Mouse (Mus musculus) thymus, adult 2 months (tissue): ENCODE measurements around the gene Grhl3.

Experiments
- CTCF ChIP-seq: fragments of 200-500 bp; IDR thresholded peaks from 2 replicates; pipeline ENCODE4 v1.5.1; 2012; ENCODE audit warnings: mild to moderate bottlenecking, control low read depth, low read length, moderate library complexity, borderline replicate concordance; ENCODE audit not compliant: control insufficient read depth, poor library complexity, insufficient read depth; ENCODE audit errors: extremely low read depth
- POLR2A ChIP-seq: fragments of 200-500 bp; IDR thresholded peaks from 2 replicates; pipeline ENCODE4 v1.6.1; 2012; ENCODE audit warnings: mild to moderate bottlenecking, low read length, control low read depth, moderate library complexity; ENCODE audit not compliant: control insufficient read depth, poor library complexity, insufficient read depth; ENCODE audit errors: extremely low read depth

GRCm38 (mm10) chr4:135520421-135520820 is 53.0 kb downstream of the Grhl3 start:
- TF ChIP-seq CTCF (no peak), POLR2A (no peak)
